Mouse (Mus musculus) megakaryocyte, embryonic 14.5 days (primary cell): ENCODE data around the gene Olig3. TPM values are rescaled to one million over a fixed set of nuclear protein-coding genes. Genes with fewer than 3 reads are reported as not detected.

ENCODE experiments used
- H3K27me3 ChIP-seq: replicated peaks from 2 replicates; pipeline ENCODE3; 2012; ENCODE audit warnings: inconsistent platforms
- H3K36me3 ChIP-seq: replicated peaks from 2 replicates; pipeline ENCODE3; 2012; ENCODE audit warnings: low read length, inconsistent platforms, mixed read lengths
- H3K4me1 ChIP-seq: 2 replicates; pipeline ENCODE4 v1.6.1; 2012; ENCODE audit warnings: inconsistent platforms
- H3K4me3 ChIP-seq: replicated peaks from 2 replicates; pipeline ENCODE3; 2012; ENCODE audit warnings: moderate library complexity, mild to moderate bottlenecking, inconsistent platforms
- H3K9me3 ChIP-seq: 2 replicates; pipeline ENCODE4 v1.6.1; 2012; ENCODE audit warnings: inconsistent platforms
- FLI1 ChIP-seq: IDR thresholded peaks from 2 replicates; pipeline ENCODE4 v1.6.1; 2012; ENCODE audit warnings: low read length, inconsistent platforms, mixed read lengths
- GATA1 ChIP-seq: IDR thresholded peaks from 3 replicates; pipeline ENCODE4 v1.6.1; 2012; ENCODE audit warnings: mixed read lengths, low read length, inconsistent platforms, borderline replicate concordance
- polyA plus RNA-seq: library from polyadenylated mRNA; stranded (reverse); fragments of >175 nt; gene quantifications from 2 replicates; pipeline ENCODE4 v1.2.3, GENCODE M21; 2012; ENCODE audit warnings: low replicate concordance; ENCODE audit not compliant: insufficient read depth

Gene Olig3
- polyA plus RNA-seq = not detected in 2 replicates

DNA sequence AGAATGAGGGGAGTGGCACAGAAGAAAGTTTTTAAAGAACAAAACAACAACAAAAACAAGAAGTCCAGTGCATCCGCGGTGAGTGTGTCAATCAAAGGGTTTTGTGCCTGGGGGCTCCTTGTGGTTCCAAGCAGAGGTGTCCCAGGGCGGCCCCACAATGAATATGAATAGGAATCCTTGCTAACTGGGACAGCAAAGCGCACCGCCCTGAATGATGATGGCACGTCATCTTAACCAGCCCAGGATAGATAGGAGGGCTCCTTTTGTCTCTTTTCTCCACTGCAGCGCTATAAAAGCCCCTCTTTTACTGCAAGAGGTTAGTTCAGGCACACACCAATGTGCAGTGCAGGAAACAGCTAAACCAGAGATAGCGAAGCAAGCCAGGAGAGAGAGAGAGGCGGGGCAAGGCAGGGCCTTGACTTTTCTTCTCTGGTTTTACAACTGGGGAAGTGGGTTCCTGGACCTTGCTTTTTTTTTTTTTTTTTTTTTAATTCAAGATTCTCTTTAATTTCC, at the start of gene Olig3:
Olig3 (plus strand) TSS at position 463 of the 513 bp plus-strand sequence.
- peaks cover 39% of the 10 kb centered on the region for H3K4me1 ChIP-seq
- no peaks in the 10 kb centered on the region for H3K36me3 ChIP-seq
- 0 out of 2 replicates have a peak, but pooled peaks cover 11% of the 10 kb centered on the region for H3K9me3 ChIP-seq
- H3K27me3 ChIP-seq = peaks cover 98% of the 10 kb centered on the region
- TF ChIP-seq FLI1 (no peak), GATA1 (no peak)
- H3K4me3 ChIP-seq = peak within 1 kb of the TSS; percentile 86

DNA sequence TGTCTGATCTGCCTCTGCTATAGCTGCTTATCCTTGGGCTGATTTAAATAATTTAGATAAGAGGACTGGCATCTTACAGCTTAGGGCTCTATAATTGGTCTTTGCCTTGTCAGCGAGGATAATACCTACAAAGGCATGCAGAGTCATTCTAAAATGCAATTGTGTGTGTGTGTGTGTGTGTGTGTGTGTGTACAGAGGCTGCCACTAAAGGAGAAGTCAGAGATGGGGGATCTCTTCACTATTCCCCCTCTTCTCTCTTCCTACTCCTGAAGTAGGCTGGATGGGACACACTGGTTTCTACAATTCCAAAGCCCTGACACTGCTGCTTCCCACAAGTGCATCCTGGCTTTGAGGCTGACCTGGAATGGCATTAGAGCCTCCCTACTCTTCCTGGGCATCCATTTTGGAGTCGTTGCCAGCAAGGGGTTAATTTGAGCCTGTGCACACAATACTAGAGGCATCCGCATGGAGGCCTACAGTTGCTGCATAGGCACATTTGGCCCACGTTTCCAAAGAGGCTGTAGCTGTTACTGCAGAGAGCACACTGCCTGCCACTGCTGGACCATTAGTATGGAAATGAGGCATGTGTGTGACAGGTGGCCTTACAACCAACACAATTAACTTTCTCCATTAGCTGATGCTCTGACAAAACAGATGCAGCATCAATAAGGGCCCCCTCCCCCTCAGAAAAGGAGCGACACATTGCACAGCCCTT, 46.5 kb upstream of the Olig3 start:
- H3K9me3 ChIP-seq = 0 out of 2 replicates have a peak, but pooled peaks cover 5% of the 10 kb centered on the region
- H3K4me3 ChIP-seq = no peak overlapping the region
- 0 out of 2 replicates have a peak, but pooled peaks cover 3% of the 10 kb centered on the region for H3K4me1 ChIP-seq
- peaks cover 11% of the 10 kb centered on the region for H3K27me3 ChIP-seq
- H3K36me3 ChIP-seq = no peaks in the 10 kb centered on the region
- TF ChIP-seq FLI1 = no peak
- no peak for TF ChIP-seq GATA1

DNA sequence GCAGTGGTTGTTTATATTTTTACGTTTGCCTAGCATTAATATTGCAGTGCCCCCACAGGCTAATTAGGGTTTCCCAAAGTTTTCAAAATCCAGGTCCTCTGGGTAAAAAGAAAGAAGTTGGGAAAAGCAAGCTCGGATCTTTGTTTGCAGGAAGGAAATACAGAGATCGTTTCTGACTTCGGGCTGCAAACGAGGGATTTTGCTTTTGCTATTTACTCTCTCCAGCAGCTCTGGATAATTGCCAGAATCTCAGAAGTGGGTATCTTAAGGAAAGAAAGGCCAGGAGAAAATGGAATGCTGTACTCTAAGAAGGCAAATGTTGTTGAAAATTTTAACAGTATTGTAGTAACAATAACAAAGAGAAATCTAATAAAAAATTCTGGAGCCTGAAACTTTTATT, 45.9 kb upstream of the Olig3 start:
- TF ChIP-seq FLI1 (no peak), GATA1 (no peak)
- Histone ChIP-seq H3K4me1 (0 out of 2 replicates have a peak, but pooled peaks cover 3% of the 10 kb centered on the region), H3K4me3 (no peak overlapping the region), H3K9me3 (no peaks in the 10 kb centered on the region), H3K27me3 (peaks cover 13% of the 10 kb centered on the region), H3K36me3 (no peaks in the 10 kb centered on the region)

DNA sequence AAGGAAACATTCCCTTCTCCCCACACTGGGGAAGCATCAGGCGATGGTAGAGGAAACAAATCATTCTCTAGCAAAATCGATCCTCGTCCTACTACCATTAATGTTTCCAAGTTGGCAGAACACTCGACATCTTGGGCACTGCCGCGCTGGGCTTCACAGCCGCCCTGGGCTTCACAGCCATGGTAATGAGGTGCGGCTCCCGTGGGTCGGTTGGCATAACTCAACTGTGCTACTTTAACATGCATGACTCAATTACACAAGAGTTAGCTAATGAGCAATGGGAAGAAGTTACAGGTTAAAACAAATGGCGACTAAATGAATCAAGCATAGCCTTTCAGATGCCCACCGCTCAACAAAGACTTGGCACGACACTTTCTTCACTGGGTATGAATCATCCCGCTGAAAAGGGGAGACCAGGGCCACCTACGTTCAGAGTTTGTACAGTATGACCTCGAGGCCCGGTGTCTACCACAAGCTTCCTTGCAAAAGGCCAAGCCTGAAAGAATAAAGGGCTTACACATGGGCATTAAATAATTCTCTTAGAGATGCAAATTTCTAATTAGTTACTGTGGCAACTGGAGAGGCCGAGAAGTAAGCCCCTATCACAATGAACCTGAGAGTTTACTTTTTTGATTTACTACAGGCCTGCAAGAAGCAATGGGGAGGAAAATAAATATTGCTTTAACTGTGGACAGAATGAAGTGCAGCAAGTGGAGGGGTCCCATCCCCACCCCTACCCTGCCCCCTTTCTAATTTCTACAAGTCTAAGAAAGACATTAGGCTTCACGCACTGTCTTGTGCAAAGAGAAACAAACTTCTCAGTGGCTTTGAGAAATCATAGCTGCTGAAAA, 38.1 kb upstream of the Olig3 start:
- Histone ChIP-seq H3K27me3 (peaks cover 15% of the 10 kb centered on the region), H3K36me3 (no peaks in the 10 kb centered on the region), H3K4me3 (no peak overlapping the region), H3K4me1 (no peaks in the 10 kb centered on the region), H3K9me3 (no peaks in the 10 kb centered on the region)
- TF ChIP-seq FLI1 = no peak
- TF ChIP-seq GATA1 = no peak

DNA sequence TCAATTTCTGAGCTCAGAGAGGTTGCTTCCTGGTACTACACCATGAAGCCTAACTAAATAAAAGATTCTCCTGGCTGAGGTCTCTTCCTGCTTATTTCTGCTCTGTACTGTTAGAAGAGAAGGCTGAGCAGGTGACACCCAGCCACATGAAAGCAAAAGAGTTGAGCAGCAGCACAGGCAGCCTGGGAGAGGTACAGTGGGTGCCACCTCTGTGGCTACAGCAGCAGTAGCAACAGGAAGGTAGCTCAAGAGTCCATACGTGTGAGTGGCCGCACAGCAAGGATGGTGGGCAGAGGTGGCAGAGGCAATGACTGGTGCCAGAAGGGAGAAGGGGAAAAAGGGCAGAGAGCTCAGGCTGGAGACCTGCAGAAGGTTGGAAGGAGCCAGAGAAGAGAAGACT, 34.6 kb upstream of the Olig3 start:
- TF ChIP-seq GATA1 (no peak), FLI1 (no peak)
- no peaks in the 10 kb centered on the region for H3K9me3 ChIP-seq
- H3K4me1 ChIP-seq = no peaks in the 10 kb centered on the region
- H3K4me3 ChIP-seq = no peak overlapping the region
- peaks cover 11% of the 10 kb centered on the region for H3K27me3 ChIP-seq
- no peaks in the 10 kb centered on the region for H3K36me3 ChIP-seq

DNA sequence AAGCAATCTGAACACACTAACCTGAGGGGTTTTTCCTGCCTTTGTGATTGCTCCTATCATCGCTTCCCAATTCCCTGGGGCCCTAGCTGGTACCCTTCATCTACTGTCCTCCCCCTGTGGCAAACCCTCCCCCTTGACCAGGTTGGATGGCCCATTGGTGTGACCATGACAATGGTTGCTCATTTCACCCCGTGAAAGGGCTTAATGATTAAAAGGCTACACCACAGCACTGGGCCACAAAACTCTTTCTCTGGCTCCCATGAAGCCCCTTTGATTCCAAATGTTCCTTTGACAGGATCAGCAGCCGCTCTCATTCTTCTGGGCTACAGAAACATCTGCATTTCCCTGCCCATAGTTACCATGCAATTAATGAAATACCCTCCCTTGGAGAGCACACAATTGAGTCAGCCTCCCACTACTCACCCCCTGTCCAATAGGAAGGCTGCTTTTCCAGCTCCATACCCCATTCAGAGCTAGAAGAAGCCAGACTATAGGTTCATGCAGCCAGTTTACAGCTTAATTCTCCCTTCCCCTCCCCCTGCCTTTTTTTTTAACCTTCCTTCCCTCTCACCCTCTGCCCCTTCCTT, 27.0 kb upstream of the Olig3 start:
- no peaks in the 10 kb centered on the region for H3K9me3 ChIP-seq
- H3K27me3 ChIP-seq = peaks cover 15% of the 10 kb centered on the region
- 0 out of 2 replicates have a peak, but pooled peaks cover 4% of the 10 kb centered on the region for H3K4me1 ChIP-seq
- TF ChIP-seq GATA1 (no peak), FLI1 (no peak)
- H3K4me3 ChIP-seq = no peak overlapping the region
- H3K36me3 ChIP-seq = no peaks in the 10 kb centered on the region

DNA sequence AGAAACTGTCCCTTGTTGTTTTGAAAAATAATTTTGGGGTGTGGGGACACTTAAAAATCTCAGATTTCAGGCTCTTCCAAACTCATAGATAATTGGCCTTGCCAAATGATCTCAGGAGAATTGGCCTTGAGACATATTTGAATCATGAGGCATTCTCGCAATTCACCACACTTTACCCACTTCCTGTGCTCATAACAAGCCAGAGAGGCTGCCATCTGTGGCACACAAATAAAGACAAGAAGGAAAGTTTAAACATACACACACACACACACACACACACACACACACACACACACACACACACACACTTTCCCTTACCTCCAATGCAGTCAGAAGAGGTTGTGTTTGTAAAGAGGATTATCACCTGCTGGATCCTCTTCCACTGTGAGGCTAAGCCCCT, 22.9 kb upstream of the Olig3 start:
- H3K9me3 ChIP-seq = no peaks in the 10 kb centered on the region
- H3K27me3 ChIP-seq = peaks cover 15% of the 10 kb centered on the region
- no peak overlapping the region for H3K4me3 ChIP-seq
- TF ChIP-seq FLI1 (no peak), GATA1 (no peak)
- H3K4me1 ChIP-seq = 0 out of 2 replicates have a peak, but pooled peaks cover 4% of the 10 kb centered on the region
- no peaks in the 10 kb centered on the region for H3K36me3 ChIP-seq

DNA sequence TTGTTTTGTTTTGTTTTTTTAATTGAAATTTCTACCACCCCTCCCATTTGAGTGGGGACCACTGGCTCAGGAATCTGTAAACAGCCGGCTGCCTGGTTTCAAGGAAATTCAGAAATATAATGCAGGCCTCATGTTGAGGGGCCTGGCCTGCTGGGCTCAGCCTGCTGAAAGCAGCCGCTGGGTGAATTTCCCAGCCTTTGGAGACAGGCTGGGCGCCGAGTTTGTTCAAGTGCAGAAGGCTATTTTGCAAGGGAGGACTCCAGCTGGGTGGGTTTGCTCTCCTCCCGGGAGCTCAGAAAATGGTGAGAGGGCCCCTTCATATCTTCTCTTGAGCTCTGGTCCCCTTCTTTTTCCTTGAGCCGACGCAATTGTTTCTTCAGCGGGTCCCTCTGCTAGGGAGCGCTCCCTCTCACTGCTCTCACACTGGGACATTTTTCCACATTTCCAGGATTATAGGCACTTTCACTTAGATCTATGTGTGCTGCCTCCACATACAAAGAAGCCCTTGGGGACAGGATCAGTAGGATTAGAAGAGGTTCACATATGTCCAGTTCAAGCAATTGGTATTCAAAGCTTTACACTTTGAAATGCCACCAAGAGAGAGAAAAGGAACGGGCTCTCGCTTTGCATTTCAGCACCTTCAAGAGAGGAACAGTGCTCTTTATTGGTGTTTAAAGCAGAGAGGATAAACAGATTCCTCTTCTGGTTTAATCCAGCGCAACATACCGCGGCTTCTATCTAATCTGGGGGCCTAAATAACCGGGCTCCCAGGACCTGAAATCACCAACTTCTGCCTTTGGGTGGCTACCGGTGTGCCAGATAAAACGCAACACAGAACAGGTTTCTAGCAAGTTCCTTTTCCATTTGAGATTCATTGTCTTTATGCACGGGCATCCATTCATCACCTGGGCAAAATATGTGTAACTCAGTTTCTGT, 17.4 kb upstream of the Olig3 start:
- Histone ChIP-seq H3K4me3 (no peak overlapping the region), H3K27me3 (peaks cover 32% of the 10 kb centered on the region)

DNA sequence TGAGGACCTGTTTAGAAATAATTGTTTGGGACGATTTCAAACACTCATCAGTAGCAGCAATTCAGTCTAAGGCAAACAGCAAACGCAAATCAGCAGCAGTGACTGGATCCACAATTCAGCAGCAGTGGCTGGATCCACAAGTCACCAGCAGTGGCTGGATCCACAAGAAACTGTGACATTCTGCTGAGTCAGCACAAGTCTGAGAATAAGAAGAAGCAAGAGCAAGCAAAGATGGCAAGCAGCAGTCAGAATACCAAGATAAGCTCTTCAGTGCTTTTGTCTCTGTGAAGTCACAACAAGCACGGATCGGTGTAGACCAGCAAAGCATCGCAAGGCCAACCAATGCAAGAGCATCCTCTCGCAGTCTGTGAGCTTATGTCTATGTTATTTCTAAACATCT, 12.3 kb upstream of the Olig3 start:
- Histone ChIP-seq H3K4me1 (no peaks in the 10 kb centered on the region), H3K9me3 (no peaks in the 10 kb centered on the region), H3K4me3 (no peak overlapping the region), H3K36me3 (no peaks in the 10 kb centered on the region), H3K27me3 (peaks cover 36% of the 10 kb centered on the region)
- TF ChIP-seq FLI1 = no peak
- TF ChIP-seq GATA1 = no peak

More for the DNA sequence above, 17.4 kb upstream of the Olig3 start:
- Histone ChIP-seq H3K9me3 (no peaks in the 10 kb centered on the region), H3K4me1 (no peaks in the 10 kb centered on the region), H3K36me3 (no peaks in the 10 kb centered on the region)
- TF ChIP-seq GATA1 (no peak), FLI1 (no peak)
